Mouse (Mus musculus) liver, postnatal 0 days (tissue): ENCODE measurements around the gene Flrt1. TPM values are rescaled to one million over a fixed set of nuclear protein-coding genes. Genes with fewer than 3 reads are reported as not detected.

Experiments used
- ATAC-seq: fragments of 200-750 bp; cut with Nextera tagmentation; 2 replicates; pipeline ENCODE4 v1.8.0; 2017; ENCODE audit warnings: mild to moderate bottlenecking, moderate library complexity
- DNase-seq: peaks from one replicate; pipeline ENCODE4 v3.0.0-alpha.2; 2016
- H3K27ac ChIP-seq: fragments of 300-500 bp; sonication (generic); 2 replicates; pipeline ENCODE4 v1.5.1; 2014; ENCODE audit warnings: antibody characterized with exemption, moderate library complexity, mild to moderate bottlenecking, low read depth
- H3K27me3 ChIP-seq: fragments of 300-500 bp; sonication (generic); 2 replicates; pipeline ENCODE4 v1.6.1; 2014; ENCODE audit warnings: low read length, control low read depth, mixed read lengths; ENCODE audit not compliant: insufficient read depth
- H3K36me3 ChIP-seq: fragments of 300-500 bp; sonication (generic); replicated peaks from 2 replicates; pipeline ENCODE4 v1.6.1; 2014; ENCODE audit warnings: mild to moderate bottlenecking, control low read depth, low read length, moderate library complexity, mixed read lengths; ENCODE audit not compliant: insufficient read depth
- H3K4me1 ChIP-seq: fragments of 300-500 bp; sonication (generic); 2 replicates; pipeline ENCODE4 v1.6.1; 2014; ENCODE audit warnings: antibody characterized with exemption, mild to moderate bottlenecking, control low read depth; ENCODE audit not compliant: insufficient read depth
- H3K4me2 ChIP-seq: fragments of 300-500 bp; sonication (generic); 2 replicates; pipeline ENCODE4 v1.6.1; 2014; ENCODE audit warnings: low read depth, mild to moderate bottlenecking, low read length, moderate library complexity, mixed read lengths
- H3K4me3 ChIP-seq: fragments of 300-500 bp; sonication (generic); 2 replicates; pipeline ENCODE4 v1.5.1; 2014; ENCODE audit warnings: low read depth, low read length
- H3K9ac ChIP-seq: fragments of 300-500 bp; sonication (generic); replicated peaks from 2 replicates; pipeline ENCODE4 v1.6.1; 2014; ENCODE audit warnings: mild to moderate bottlenecking, moderate library complexity
- H3K9me3 ChIP-seq: fragments of 300-500 bp; sonication (generic); 2 replicates; pipeline ENCODE4 v1.6.1; 2016; ENCODE audit warnings: mild to moderate bottlenecking, control low read depth, low read length, mixed read lengths
- CTCF ChIP-seq: sonication (generic); IDR thresholded peaks from 2 replicates; pipeline ENCODE4 v1.5.1; 2016; ENCODE audit warnings: antibody characterized with exemption, low read depth
- EP300 ChIP-seq: IDR thresholded peaks from 2 replicates; pipeline ENCODE4 v1.6.1; 2016; ENCODE audit warnings: antibody characterized with exemption, low read depth, mild to moderate bottlenecking
- WGBS: fragments of 180-500 bp; shearing (Covaris S2); extraction: QIAGEN DNeasy Blood & Tissue Kit; methylation state at CpG from one replicate; pipeline ENCODE4 v1.1.7; 2014; ENCODE audit not compliant: insufficient replicate concordance; 5-methylcytosine and 5-hydroxymethylcytosine counted together
- polyA plus RNA-seq: library from polyadenylated mRNA; unstranded; fragments of >200 nt; fragmentation: Nextera tagmentation; extraction: Ambion mirVana; gene quantifications from 2 replicates; pipeline ENCODE4 v1.2.1, GENCODE M21; 2015

Gene Flrt1
- polyA plus RNA-seq, 1 experiment from 2014 or later: 0.21 TPM

GRCm38 (mm10) chr19:7089842-7090251 lies 15.7 kb downstream of the Flrt1 start:
- Histone ChIP-seq H3K9me3 (no peaks in the 10 kb centered on the region), H3K27ac (no peak overlapping the region), H3K27me3 (0 out of 2 replicates have a peak, but pooled peaks cover 4% of the 10 kb centered on the region), H3K9ac (no peak overlapping the region), H3K4me2 (no peak overlapping the region), H3K4me3 (no peak overlapping the region), H3K4me1 (0 out of 2 replicates have a peak, but pooled peaks cover 2% of the 10 kb centered on the region), H3K36me3 (no peaks in the 10 kb centered on the region)
- DNase-seq: no peak
- whole genome bisulfite sequencing: 49% methylated on average over 7 of the region's 7 CpGs
- peak; percentile 79 for ATAC-seq
- peak; percentile 65; the same call in 1 of the 2 replicates for TF ChIP-seq EP300
- TF ChIP-seq CTCF: no peak

GRCm38 (mm10) chr19:7089050-7089449 lies 16.5 kb downstream of the Flrt1 start:
- 65% methylated on average over 5 of the region's 5 CpGs for WGBS
- Histone ChIP-seq H3K9ac (no peak overlapping the region), H3K4me2 (no peak overlapping the region), H3K36me3 (no peaks in the 10 kb centered on the region), H3K27me3 (0 out of 2 replicates have a peak, but pooled peaks cover 4% of the 10 kb centered on the region), H3K27ac (no peak overlapping the region), H3K4me1 (0 out of 2 replicates have a peak, but pooled peaks cover 2% of the 10 kb centered on the region), H3K9me3 (no peaks in the 10 kb centered on the region), H3K4me3 (no peak overlapping the region)
- DNase-seq (no peak), ATAC-seq (no peak)
- no peak for TF ChIP-seq CTCF
- no peak for TF ChIP-seq EP300

GRCm38 (mm10) chr19:7088558-7088957 lies 17.0 kb downstream of the Flrt1 start:
- ATAC-seq: no peak
- Histone ChIP-seq H3K4me1 (0 out of 2 replicates have a peak, but pooled peaks cover 2% of the 10 kb centered on the region), H3K36me3 (no peaks in the 10 kb centered on the region), H3K4me3 (no peak overlapping the region), H3K27me3 (0 out of 2 replicates have a peak, but pooled peaks cover 4% of the 10 kb centered on the region), H3K27ac (no peak overlapping the region), H3K9ac (no peak overlapping the region), H3K4me2 (no peak overlapping the region), H3K9me3 (no peaks in the 10 kb centered on the region)
- TF ChIP-seq EP300 (no peak), CTCF (no peak)
- 24% methylated on average over 9 of the region's 9 CpGs for WGBS
- no peak for DNase-seq

GRCm38 (mm10) chr19:7084734-7085133 lies 20.8 kb downstream of the Flrt1 start:
- no peak for ATAC-seq
- TF ChIP-seq EP300: no peak
- no peak for TF ChIP-seq CTCF
- 0 out of 2 replicates have a peak, but pooled peaks cover 4% of the 10 kb centered on the region for H3K27me3 ChIP-seq

GRCm38 (mm10) chr19:7083035-7083794 lies 22.3 kb downstream of the Flrt1 start:
- no peak for ATAC-seq
- 64% methylated on average over 14 of the region's 14 CpGs for WGBS
- no peak overlapping the region for H3K27ac ChIP-seq
- DNase-seq: no peak
- H3K4me1 ChIP-seq: no peaks in the 10 kb centered on the region
- H3K27me3 ChIP-seq: 0 out of 2 replicates have a peak, but pooled peaks cover 4% of the 10 kb centered on the region
- H3K9ac ChIP-seq: no peak overlapping the region
- H3K36me3 ChIP-seq: no peaks in the 10 kb centered on the region
- no peaks in the 10 kb centered on the region for H3K9me3 ChIP-seq
- H3K4me2 ChIP-seq: no peak overlapping the region
- no peak overlapping the region for H3K4me3 ChIP-seq
- TF ChIP-seq EP300 (no peak), CTCF (no peak)

More at GRCm38 (mm10) chr19:7084734-7085133, 20.8 kb downstream of the Flrt1 start:
- WGBS: 74% methylated on average over 15 of the region's 15 CpGs
- Histone ChIP-seq H3K4me1 (0 out of 2 replicates have a peak, but pooled peaks cover 2% of the 10 kb centered on the region), H3K27ac (no peak overlapping the region), H3K9ac (no peak overlapping the region), H3K9me3 (no peaks in the 10 kb centered on the region), H3K36me3 (no peaks in the 10 kb centered on the region), H3K4me2 (no peak overlapping the region), H3K4me3 (no peak overlapping the region)
- DNase-seq: no peak

GRCm38 (mm10) chr19:7081516-7082266 lies 23.8 kb downstream of the Flrt1 start:
- ATAC-seq (no peak), DNase-seq (no peak)
- H3K4me2 ChIP-seq: no peak overlapping the region
- 62% methylated on average over 7 of the region's 7 CpGs for WGBS
- no peaks in the 10 kb centered on the region for H3K4me1 ChIP-seq
- TF ChIP-seq EP300 (no peak), CTCF (no peak)
- no peaks in the 10 kb centered on the region for H3K36me3 ChIP-seq
- no peaks in the 10 kb centered on the region for H3K9me3 ChIP-seq
- H3K27ac ChIP-seq: no peak overlapping the region
- H3K9ac ChIP-seq: no peak overlapping the region
- H3K27me3 ChIP-seq: 0 out of 2 replicates have a peak, but pooled peaks cover 4% of the 10 kb centered on the region
- no peak overlapping the region for H3K4me3 ChIP-seq
